Mouse (Mus musculus): ENCODE measurements around the gene Klc4. TPM values are rescaled to one million over a fixed set of nuclear protein-coding genes. Genes with fewer than 3 reads are reported as not detected.

The Klc4 gene
- total and polyA plus RNA-seq, 3 experiments: 5.4 to 9.5 TPM; not detected in 1

DNA sequence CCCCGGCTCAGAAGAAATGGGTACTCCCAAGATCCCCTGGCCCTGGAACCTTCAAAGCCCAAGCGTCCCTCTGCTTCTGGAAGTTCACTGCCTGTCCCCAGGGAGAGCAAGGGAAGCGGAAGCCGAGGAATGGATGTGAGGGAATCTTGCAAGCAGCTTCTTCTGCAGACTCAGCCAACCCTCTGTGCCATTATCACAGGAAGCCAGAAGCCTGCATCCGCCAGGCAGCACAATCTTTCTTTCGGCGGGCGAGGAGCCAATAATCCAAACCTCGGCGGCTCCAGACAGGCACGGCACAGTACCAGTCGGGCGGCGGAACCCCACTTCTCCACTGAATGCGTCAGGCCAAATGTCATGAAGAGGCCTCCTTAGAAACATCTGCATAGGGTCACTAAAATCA is 24.5 kb downstream of the Klc4 start:
- Histone ChIP-seq H3K79me2 (ENCODE audit: control insufficient read depth, insufficient read depth, low read length, poor library complexity) (no peaks in the 10 kb centered on the region), H3K4me1 (ENCODE audit: control insufficient read depth in 1 of 2, insufficient read depth in 2 of 2, low read length in 2 of 2) (0 out of 4 replicates have a peak, but pooled peaks cover 0 to 3% of the 10 kb centered on the region in 2 experiments), H3K36me3 (ENCODE audit: control insufficient read depth in 1 of 2, insufficient read depth in 2 of 2, low read length in 2 of 2) (no peaks in the 10 kb centered on the region), H3K9me3 (replicated peaks; ENCODE audit: insufficient read depth, low read length) (no peaks in the 10 kb centered on the region), H3K27me3 (ENCODE audit: control insufficient read depth in 1 of 2, insufficient read depth in 2 of 2, low read length in 2 of 2) (peaks cover 9 to 22% of the 10 kb centered on the region in 2 experiments), H3K27ac (ENCODE audit: control insufficient read depth, low read depth, low read length) (no peak overlapping the region), H3K4me3 (ENCODE audit: control insufficient read depth in 1 of 2, insufficient read depth in 1 of 2, low read depth in 2 of 2, low read length in 2 of 2) (no peak overlapping the region), H3K9ac (ENCODE audit: control insufficient read depth, low read depth, low read length, poor library complexity, severe bottlenecking) (no peak overlapping the region)
- peak; percentile 32; the same call in 1 of the 2 replicates for TF ChIP-seq RCOR1 (IDR thresholded peaks at IDR 0.05; ENCODE audit: low read depth, low read length)
- no peak for TF ChIP-seq MEF2A (IDR thresholded peaks at IDR 0.05; ENCODE audit: extremely low read depth, insufficient replicate concordance, low read depth, low read length, poor library complexity, severe bottlenecking)
- 0 out of 4 replicates have a peak, but pooled peaks have one; percentile 8 to 31 for TF ChIP-seq EP300 (IDR thresholded peaks at IDR 0.05; ENCODE audit: low read depth in 1 of 2, low read length in 2 of 2)
- no peak for TF ChIP-seq NELFE (IDR thresholded peaks at IDR 0.05; ENCODE audit: low read depth, low read length)
- peak; percentile 49 for DNase-seq (ENCODE audit: low read depth, low spot score)

GRCm38 (mm10) chr17:46619683-46620357 is 26.0 kb downstream of the Klc4 start:
- no peaks in the 10 kb centered on the region for H3K9me3 ChIP-seq (replicated peaks; ENCODE audit: insufficient read depth, low read length)
- no peaks in the 10 kb centered on the region for H3K79me2 ChIP-seq (ENCODE audit: control insufficient read depth, insufficient read depth, low read length, poor library complexity)
- no peak overlapping the region for H3K9ac ChIP-seq (ENCODE audit: control insufficient read depth, low read depth, low read length, poor library complexity, severe bottlenecking)
- no peak overlapping the region for H3K27ac ChIP-seq (ENCODE audit: control insufficient read depth, low read depth, low read length)
- H3K4me1 ChIP-seq (ENCODE audit: control insufficient read depth in 1 of 2, insufficient read depth in 2 of 2, low read length in 2 of 2): 0 out of 4 replicates have a peak, but pooled peaks cover 0 to 3% of the 10 kb centered on the region in 2 experiments
- H3K27me3 ChIP-seq (ENCODE audit: control insufficient read depth in 1 of 2, insufficient read depth in 2 of 2, low read length in 2 of 2): peaks cover 10 to 24% of the 10 kb centered on the region in 2 experiments
- DNase-seq (ENCODE audit: low read depth, low spot score): no peak
- H3K36me3 ChIP-seq (ENCODE audit: control insufficient read depth in 1 of 2, insufficient read depth in 2 of 2, low read length in 2 of 2): no peaks in the 10 kb centered on the region
- no peak overlapping the region for H3K4me3 ChIP-seq (ENCODE audit: control insufficient read depth in 1 of 2, insufficient read depth in 1 of 2, low read depth in 2 of 2, low read length in 2 of 2)
- no peak for TF ChIP-seq CTCF (IDR thresholded peaks at IDR 0.05 in 2 of 3, conservative IDR thresholded peaks at IDR 0.05 in 1 of 3; ENCODE audit: control insufficient read depth in 1 of 3, insufficient read depth in 1 of 3, low read depth in 2 of 3, low read length in 3 of 3, poor library complexity in 1 of 3, severe bottlenecking in 1 of 3)
- TF ChIP-seq MYB (IDR thresholded peaks at IDR 0.05; ENCODE audit: low read depth, low read length): no peak
- no peak for TF ChIP-seq CHD2 (IDR thresholded peaks at IDR 0.05; ENCODE audit: low read length)
- TF ChIP-seq POLR2AphosphoS5 (IDR thresholded peaks at IDR 0.05; ENCODE audit: borderline replicate concordance, low read depth, low read length): no peak
- no peak for TF ChIP-seq ZNF384 (IDR thresholded peaks at IDR 0.05; ENCODE audit: low read depth, low read length)
- no peak for TF ChIP-seq POLR2AphosphoS2 (IDR thresholded peaks at IDR 0.05; ENCODE audit: low read length)
- no peak for TF ChIP-seq MXI1 (IDR thresholded peaks at IDR 0.05; ENCODE audit: low read depth, low read length)
